Mouse (Mus musculus) adrenal gland, postnatal 25 days (tissue): ENCODE measurements around the gene 1700066M21Rik. TPM values are rescaled to one million over a fixed set of nuclear protein-coding genes. Genes with fewer than 3 reads are reported as not detected.
A peak's percentile ranks its signal among the peaks of the same experiment; 100 is the strongest.

Experiments used
- DNase-seq: peaks from one replicate; pipeline ENCODE4 v3.0.0; 2021; ENCODE audit warnings: mixed read lengths
- total RNA-seq: library from RNA; stranded (reverse); gene quantifications from 2 replicates; pipeline ENCODE4 v1.2.3, GENCODE M21; 2021

The 1700066M21Rik gene
- total RNA-seq, 1 experiment from 2014 or later = 9.9 TPM

DNA sequence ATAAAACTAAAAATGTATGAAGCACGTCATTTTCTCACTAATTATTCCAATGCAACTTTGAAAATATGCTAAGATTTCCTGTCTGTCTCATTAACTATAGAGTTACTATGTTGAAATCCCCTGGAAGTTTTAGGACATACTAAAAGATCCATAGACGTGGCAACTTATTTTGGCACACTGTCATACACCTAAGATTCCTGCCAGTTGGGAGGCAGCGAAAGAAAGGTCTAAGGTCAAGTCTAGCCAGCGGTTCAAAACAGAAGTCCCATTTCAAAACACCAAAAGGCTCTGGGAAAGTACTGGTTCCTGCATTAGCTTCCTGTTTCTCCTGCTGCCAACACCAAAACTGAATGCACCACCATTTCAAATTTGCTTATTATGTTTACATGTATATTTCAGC is 15.0 kb downstream of the 1700066M21Rik start:
- DNase-seq = no peak

DNA sequence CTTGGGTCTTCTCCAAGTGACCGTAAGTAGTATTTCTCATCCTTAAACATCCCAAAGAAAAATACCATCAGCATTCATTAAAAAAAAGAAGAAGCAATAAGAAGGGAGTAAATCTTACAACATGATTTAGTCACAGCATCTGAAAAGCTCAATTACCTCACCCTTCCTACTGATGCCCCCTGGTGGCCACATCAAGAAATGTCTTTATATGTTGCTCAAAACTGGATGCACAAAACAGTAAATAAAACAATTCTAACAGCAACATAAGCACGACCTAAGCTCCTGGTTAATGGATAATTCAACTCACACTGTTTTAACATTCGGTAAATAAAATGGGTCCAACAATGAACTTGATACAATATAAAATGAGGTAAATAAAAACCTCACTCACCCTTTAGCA is 16.6 kb downstream of the 1700066M21Rik start:
- peak; percentile 31 for DNase-seq

DNA sequence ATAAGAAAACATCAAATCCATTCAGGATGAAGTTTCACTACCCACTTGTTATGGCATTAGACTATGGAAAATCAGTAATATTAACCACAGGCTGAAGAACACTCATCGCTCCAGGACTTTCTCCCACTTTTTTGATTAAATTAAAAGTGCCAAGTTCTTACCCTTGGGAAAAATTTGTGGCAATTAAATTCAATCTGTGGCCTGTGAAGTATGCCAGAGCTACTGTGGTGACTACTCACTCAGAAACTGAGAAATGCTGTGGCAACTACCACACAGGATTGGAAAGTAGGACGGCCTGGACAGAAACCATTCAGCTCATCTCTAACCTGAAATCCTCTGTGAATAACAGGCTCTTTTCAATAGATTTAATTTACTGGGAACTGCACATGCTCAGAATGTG is 22.9 kb downstream of the 1700066M21Rik start:
- no peak for DNase-seq

DNA sequence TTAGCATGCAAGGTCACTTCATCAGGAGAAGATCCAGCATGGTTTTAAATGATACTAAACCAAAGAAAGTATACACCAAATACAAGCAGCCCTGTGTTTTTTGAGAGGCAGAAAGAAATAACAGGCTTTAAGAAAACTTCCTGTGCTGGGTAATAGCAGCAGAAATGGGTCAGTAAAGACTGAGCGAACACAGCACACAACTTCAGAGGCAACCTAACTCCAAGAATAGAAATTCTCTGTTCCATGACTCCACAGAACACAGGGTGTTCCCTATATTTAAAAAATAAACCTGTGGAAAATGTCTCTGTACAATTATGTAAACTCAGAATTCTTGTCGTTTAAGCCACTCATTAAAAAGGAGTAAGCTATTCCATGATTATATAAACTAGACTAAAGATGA is 23.5 kb downstream of the 1700066M21Rik start:
- DNase-seq = no peak

DNA sequence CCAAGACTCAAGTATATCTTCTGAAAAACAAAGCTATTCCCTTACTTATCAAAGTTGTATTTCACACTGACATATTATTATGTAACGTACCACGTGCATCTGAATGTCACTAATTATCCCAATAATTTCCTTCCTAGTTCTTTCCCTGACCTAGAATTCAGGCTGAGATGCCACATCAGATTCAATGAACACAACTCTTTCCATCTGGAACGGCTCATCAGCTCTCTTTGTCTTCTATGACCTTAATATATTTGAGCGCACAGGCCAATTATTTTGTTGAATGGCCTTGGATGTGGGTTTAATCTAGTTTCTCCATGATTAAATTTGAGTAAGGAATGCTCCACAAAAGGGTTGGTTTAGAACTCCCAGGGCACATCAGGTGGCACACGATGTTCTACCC is 24.7 kb downstream of the 1700066M21Rik start:
- no peak for DNase-seq

DNA sequence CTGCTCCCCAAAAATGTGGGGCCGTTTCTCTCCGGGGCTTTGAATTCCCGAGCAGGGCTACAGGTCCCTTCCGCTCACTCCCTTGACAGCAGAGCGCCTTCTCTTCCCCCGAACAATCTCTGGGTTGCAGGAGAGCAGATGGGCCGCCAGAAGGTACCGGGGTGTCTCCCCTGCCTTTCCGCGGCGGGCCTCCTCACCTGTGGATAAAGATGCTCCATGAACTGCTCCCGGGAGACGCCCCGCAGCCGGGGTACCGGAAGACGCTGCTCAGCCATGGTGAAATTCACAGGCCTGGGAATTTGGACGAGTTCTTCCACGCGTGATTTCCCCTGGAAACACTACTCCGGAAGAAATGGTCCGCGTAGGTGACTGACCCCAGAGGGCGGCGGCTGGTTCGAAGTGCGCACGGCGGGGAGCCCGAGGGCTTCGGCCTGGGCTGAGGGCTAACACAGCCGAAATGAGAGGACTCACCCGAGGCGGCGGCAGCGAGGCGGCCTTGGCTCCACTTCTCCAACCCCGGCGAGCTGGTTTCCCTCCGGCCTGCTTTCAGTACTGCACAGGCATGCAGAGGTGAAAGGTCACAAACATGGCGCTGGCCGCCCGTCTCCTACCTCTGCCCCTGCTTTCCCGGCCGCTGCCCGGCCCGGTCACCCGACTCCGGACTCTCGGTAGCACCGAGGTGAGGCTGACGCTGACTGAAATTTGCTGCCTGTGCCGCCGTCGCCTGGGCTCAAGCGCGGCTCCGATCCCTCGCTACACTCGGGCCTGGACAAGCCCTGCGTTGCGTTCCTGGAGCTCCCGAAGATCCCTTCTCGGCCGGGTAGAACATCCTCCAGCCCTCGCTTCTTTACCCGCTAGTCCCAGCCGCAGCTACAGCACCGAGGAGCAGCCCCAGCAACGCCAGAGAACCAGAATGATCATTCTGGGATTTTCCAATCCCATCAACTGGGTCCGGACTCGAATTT is 29.0 kb downstream of the 1700066M21Rik start, which contains the start of the genes Maip1 and Tyw5:
Maip1 (plus strand) TSS at position 142 of the 965 bp plus-strand sequence.
Tyw5 (minus strand) TSS at position 915 of the 965 bp plus-strand sequence.
- DNase-seq = peak; percentile 75

DNA sequence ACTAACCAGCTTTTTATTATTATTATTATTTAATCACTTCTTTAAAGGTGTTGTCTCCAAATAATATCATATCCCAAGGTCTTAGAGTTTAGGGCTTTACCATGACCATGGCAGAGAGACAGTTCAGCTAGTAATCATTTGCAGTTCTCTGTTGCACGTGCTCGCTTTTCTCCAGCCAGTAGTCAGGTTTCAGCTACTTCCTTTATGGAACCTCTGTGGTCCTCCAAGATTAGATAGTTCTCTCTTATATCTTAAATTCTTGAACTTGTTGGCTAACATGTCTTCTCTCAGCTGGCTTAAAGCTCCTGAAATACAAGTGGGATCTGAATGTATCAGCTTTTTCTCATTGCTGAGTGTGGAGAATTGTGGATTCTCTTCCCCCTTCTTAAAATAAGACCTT is 31.6 kb downstream of the 1700066M21Rik start:
- DNase-seq = no peak

DNA sequence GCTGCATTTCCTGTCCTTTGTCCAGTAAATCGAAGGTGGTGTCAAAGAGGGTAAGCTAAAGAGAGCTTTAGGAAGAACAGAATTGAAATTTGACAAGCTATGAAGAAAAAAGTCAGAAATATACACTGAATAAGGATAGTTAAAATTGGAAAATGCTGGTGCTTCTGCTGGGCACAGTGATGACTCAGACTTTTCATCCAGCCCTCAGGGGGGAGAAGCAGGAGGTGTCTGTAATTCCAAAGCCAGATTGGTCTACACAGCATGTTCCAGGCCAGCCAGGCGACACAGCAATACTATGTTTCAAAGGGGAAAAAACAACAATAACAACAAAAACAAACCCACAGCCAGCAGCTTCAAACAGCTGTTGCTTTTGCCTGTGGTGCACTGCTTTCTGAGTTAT is 36.0 kb downstream of the 1700066M21Rik start:
- no peak for DNase-seq

DNA sequence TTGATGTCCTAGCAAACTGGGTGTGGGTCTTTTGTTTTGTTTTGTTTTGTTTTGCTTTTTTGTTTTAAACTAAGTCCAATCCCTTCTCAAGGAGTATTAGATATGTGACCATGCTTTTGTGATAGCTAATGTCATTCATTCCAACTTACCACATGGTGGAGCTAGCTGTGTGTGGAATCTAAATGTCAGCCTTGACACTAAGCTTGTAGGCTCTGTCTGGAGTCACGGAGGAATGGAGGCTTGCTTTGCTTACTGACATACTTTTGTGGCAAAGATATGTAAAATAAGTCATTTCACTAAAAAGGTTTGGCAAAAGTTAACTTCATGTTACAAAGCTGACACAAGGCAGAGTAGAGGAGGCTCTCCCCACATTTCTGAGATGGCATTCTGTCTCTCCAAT is 46.3 kb downstream of the 1700066M21Rik start:
- DNase-seq = no peak

DNA sequence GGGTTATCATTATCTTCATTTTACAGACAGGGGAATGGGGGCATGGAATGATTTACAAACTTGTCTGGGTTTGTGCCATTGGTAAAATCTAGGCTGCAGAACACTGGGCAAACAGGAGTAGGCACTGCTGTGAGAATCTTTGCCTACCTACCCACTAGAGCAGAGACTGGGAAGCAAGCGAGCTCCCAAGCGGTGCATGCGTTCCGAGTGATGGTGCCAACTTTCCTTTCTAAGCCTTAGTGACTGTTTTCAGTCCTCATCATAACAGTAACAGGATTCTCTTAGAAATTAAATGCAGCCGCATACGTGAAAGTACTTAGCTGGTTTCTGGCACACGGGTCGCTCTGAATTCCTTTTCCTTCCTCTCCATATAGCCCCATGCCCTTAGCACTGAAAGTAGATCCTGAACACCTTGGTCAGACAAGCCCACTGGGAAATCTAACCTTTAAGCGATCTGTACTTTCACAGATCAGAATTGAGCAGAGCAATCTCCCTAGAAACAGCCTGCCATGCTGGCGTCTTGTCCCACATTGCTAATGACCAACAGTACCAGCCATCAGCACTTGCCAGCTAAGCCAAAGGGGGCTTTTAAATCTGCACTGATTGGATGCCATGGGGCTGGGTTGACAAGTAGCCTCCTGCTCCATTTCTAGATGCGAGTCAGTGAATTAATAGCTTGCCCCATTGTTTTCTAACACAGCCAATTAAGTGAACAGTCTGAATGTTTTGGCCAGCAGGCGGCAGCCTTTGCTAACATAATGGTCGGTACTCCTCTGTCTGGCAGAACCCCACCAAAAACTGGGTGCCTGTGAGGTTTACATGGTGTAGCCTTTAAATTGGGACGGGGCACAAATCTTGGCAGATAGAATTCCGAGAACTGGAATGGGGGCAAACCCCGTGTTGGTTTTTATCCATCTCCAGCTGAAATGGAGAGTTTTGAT is 51.2 kb downstream of the 1700066M21Rik start:
- peak; percentile 86 for DNase-seq

DNA sequence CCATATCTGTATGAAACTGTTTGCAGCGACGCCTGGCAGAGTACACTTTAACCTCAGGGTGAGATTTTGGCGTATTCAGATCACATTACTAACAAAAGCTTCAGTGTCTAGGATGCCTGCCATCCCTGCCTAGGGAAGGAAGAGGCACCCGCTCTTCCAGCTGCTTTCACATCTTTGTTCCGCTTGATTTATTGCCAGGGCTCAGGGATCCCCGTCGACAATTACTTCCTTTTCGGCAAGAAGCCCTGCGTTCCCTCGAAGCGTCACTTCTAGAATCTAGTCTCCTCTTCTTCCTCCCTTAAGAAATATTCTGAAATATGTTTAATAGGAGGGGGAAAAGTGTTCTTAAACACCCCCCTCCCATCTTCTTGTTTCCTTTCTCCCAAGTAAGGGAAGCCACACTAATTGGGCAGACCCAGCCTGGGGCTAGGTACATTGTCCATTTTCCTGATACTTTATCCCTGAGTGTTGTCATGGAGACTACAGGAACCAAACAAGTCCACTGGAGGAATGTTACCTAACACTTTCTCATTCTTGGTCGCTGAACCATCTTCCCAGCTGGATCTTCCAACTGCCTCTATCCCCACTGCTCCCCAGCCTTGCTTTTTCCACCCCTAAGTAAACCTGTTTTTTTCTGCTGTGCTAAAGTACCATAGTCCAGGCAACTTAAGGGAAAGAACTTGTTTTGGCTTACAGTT is 52.5 kb downstream of the 1700066M21Rik start:
- DNase-seq = no peak

DNA sequence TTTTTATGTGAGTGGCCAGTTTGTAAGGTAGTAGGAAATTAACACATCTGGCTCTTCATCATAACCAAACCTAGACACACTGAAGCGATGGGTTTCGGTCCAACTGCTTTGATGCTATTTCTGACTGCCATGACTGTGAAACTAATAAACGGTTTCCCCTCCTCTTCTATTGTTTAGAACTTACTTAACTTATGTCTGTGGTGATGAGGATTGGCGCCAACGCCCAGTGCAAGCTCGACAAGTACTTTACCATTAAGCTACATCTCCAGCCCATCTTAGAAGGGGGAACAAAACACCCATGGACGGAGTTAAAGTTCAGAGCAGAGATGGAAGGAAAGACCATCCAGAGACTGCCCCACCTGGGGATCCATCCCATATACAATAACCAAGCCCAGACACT is 55.7 kb downstream of the 1700066M21Rik start:
- no peak for DNase-seq

Other genes starting within 250 kb of the 1700066M21Rik start
- gene Maip1, start 28.7 kb downstream of the 1700066M21Rik start, total RNA-seq = 10.8 and 12.4 TPM in 2 replicates
- 14.6 and 15.9 TPM in 2 replicates for gene Tyw5, start 29.5 kb downstream of the 1700066M21Rik start, total RNA-seq